Mouse (Mus musculus): ENCODE data around the gene Mup13. TPM values are rescaled to one million over a fixed set of nuclear protein-coding genes. Genes with fewer than 3 reads are reported as not detected.

Gene Mup13
- polyA plus RNA-seq (2012; rRNA removed) = not detected in 2 replicates

GRCm38 (mm10) chr4:61228186-61228585 is at the start of gene Mup13:
Mup13 (minus strand) TSS chr4:61228286.

Other genes starting within 250 kb of the Mup13 start
- not detected in 2 replicates for gene Mup14, start 75.7 kb upstream of the Mup13 start, polyA plus RNA-seq (2012; rRNA removed)
- not detected in 2 replicates for gene Mup15, start 211.5 kb upstream of the Mup13 start, polyA plus RNA-seq (2012; rRNA removed)

All from central nervous system, embryonic 14 days (tissue).